Mouse (Mus musculus) stomach, embryonic 14.5 days (tissue): ENCODE data around the gene Aqr. TPM values are rescaled to one million over a fixed set of nuclear protein-coding genes. Genes with fewer than 3 reads are reported as not detected.

ENCODE experiments used
- ATAC-seq: fragments of 200-750 bp; cut with Nextera tagmentation; 2 replicates; pipeline ENCODE4 v1.8.0; 2017; ENCODE audit warnings: low read depth, moderate TSS enrichment; ENCODE audit not compliant: insufficient number of reproducible peaks, insufficient read depth, low FRiP score
- H3K27ac ChIP-seq: fragments of 300-500 bp; sonication (generic); 2 replicates; pipeline ENCODE4 v1.5.1; 2014; ENCODE audit warnings: mild to moderate bottlenecking, low read length, moderate library complexity, mixed read lengths
- H3K27me3 ChIP-seq: fragments of 300-500 bp; sonication (generic); 2 replicates; pipeline ENCODE4 v1.6.1; 2014; ENCODE audit warnings: low read length, control low read depth, mixed read lengths; ENCODE audit not compliant: control insufficient read depth, insufficient read depth
- H3K36me3 ChIP-seq: fragments of 300-500 bp; sonication (generic); 2 replicates; pipeline ENCODE4 v1.6.1; 2014; ENCODE audit warnings: mild to moderate bottlenecking, control low read depth, low read length, moderate library complexity, mixed read lengths; ENCODE audit not compliant: control insufficient read depth, insufficient read depth
- H3K4me1 ChIP-seq: fragments of 300-500 bp; sonication (generic); 2 replicates; pipeline ENCODE4 v1.6.1; 2014; ENCODE audit warnings: low read length, control low read depth, mixed read lengths; ENCODE audit not compliant: control insufficient read depth, insufficient read depth
- H3K4me2 ChIP-seq: fragments of 300-500 bp; sonication (generic); replicated peaks from 2 replicates; pipeline ENCODE4 v1.6.1; 2014; ENCODE audit warnings: low read depth, low read length, control low read depth
- H3K4me3 ChIP-seq: fragments of 300-500 bp; sonication (generic); 2 replicates; pipeline ENCODE4 v1.5.1; 2014; ENCODE audit warnings: low read depth, low read length, control low read depth
- H3K9ac ChIP-seq: fragments of 300-500 bp; sonication (generic); replicated peaks from 2 replicates; pipeline ENCODE4 v1.6.1; 2014; ENCODE audit warnings: low read depth, mild to moderate bottlenecking, control low read depth, low read length, moderate library complexity, mixed read lengths
- H3K9me3 ChIP-seq: fragments of 300-500 bp; sonication (generic); 2 replicates; pipeline ENCODE4 v1.6.1; 2016; ENCODE audit warnings: low read depth, low read length, control low read depth; ENCODE audit not compliant: control insufficient read depth
- WGBS: fragments of 180-500 bp; shearing (Covaris S2); extraction: QIAGEN DNeasy Blood & Tissue Kit; methylation state at CpG from one replicate; pipeline ENCODE4 v1.1.7; 2014; 5-methylcytosine and 5-hydroxymethylcytosine counted together
- microRNA-seq: library from miRNA; unstranded; fragments of <30 nt; microRNA quantifications from one replicate; pipeline ENCODE4, GENCODE M21; 2016
- polyA plus RNA-seq: library from polyadenylated mRNA; unstranded; fragments of >200 nt; fragmentation: Nextera tagmentation; extraction: Ambion mirVana; gene quantifications from 2 replicates; pipeline ENCODE4 v1.2.1, GENCODE M21; 2014

Aqr gene
- polyA plus RNA-seq, 1 experiment from 2014 or later = 54.1 TPM

- no peak within 1 kb of the TSS for H3K27ac ChIP-seq
Observed at GRCm38 (mm10) chr2:114052696-114053598, 133.9 kb downstream of the Aqr start, which contains the start of gene Actc1. TSS of gene Actc1 (minus strand) at chr2:114053548.

DNA sequence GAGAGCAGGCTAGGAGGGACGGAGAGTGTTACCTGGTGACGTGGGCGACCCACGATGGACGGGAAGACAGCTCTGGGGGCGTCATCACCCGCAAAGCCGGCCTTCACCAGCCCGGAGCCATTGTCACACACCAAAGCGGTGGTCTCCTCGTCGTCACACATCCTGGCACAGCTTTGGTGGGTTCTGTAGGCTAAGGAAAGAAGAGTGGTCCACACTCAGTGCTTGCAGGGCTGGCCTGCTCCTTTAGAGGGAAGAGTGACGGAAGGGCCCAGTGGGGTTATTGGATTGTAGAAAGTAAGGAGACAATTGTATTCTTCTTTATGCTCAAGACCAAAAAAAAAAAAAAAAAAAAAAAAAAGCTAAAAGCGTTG, 135.0 kb downstream of the Aqr start:
- Histone ChIP-seq H3K27ac (no peak overlapping the region), H3K4me2 (no peak overlapping the region), H3K36me3 (no peaks in the 10 kb centered on the region), H3K9ac (no peak overlapping the region), H3K9me3 (no peaks in the 10 kb centered on the region), H3K27me3 (no peaks in the 10 kb centered on the region), H3K4me1 (no peaks in the 10 kb centered on the region), H3K4me3 (no peak overlapping the region)
- WGBS = 85% methylated on average over 14 of the region's 14 CpGs
- ATAC-seq = no peak

More at GRCm38 (mm10) chr2:114052696-114053598, 133.9 kb downstream of the Aqr start, which contains the start of gene Actc1:
- peaks cover 4% of the 10 kb centered on the region; the same call in 1 of the 2 replicates for H3K4me1 ChIP-seq
- H3K4me3 ChIP-seq = no peak within 1 kb of the TSS
- no peaks in the 10 kb centered on the region for H3K9me3 ChIP-seq
- peak; percentile 38; the same call in 1 of the 2 replicates for ATAC-seq
- 30% methylated on average over 14 of the region's 14 CpGs for WGBS
- peak within 1 kb of the TSS; percentile 26; the same call in 1 of the 2 replicates for H3K4me2 ChIP-seq
- no peak within 1 kb of the TSS for H3K9ac ChIP-seq
- H3K36me3 ChIP-seq = no peaks in the 10 kb centered on the region
- no peaks in the 10 kb centered on the region for H3K27me3 ChIP-seq

Small RNA genes lying within 50 kb of the gene (microRNA-seq; reads per million reads assigned to microRNA genes)
- gene Mir7002 = not detected

Other genes starting within 250 kb of the Aqr start
- 0.62 and 1.1 TPM in 2 replicates for gene Gjd2, start 173.4 kb downstream of the Aqr start, polyA plus RNA-seq
- gene Actc1, start 133.5 kb downstream of the Aqr start, polyA plus RNA-seq = 43.6 and 50.3 TPM in 2 replicates
- gene Zfp770, start 14.4 kb upstream of the Aqr start, polyA plus RNA-seq = 8.6 and 8.9 TPM in 2 replicates